Mouse (Mus musculus) urinary bladder, adult 18-20 months (tissue): ENCODE results near the gene Tspan2.

ENCODE experiments used
- DNase-seq, 2 experiments: peaks; one replicate each; pipeline ENCODE4 v3.0.0; 2022; ENCODE audit warnings: low spot score in 2 of 2, mixed read lengths in 2 of 2

Tspan2 gene

GRCm38 (mm10) chr3:102735031-102735558, 766 bp downstream of the Tspan2 start:
- peak in 1 of 2 experiments; percentile 48 for DNase-seq

DNA sequence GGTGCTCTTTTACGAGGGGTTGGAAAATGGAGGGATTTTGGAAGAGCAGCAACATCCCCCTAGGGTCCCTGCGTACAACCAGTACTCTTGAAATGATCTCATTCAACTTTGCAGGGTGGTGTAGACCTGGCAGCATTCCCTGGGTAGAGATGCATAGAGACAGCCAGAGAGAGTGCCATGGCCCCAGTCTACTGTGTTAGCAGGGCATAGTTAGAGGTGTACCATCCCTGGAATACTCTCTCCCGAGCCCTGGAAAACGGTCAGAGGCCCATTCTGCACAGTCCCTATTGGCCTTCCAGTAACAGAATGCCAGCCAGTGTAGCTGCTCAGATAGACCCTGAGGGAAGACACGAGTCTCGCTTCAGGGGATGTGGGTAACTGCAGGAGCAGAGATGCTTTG, 1.3 kb downstream of the Tspan2 start:
- DNase-seq: no peak

DNA sequence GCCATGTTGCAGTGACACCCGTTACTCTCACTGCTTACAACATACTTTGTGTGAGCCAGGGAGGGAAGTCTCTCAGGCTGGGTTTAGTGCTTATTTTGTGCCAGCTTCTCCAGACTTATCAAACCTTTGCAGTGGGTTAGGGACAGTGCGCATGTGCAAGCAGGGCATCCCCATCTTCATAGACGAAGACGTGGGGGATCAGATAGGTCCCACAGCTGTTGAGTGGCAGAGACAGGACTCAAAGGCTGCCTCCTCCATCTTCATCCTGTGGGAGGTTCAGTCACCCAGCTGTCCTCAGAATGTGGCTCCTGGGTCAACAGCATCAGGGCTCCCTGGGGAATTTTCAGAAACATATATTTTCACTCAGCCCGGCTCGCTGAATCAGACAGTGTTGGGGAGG, 2.1 kb downstream of the Tspan2 start:
- DNase-seq: no peak

- no peak for DNase-seq
Observed at GRCm38 (mm10) chr3:102737106-102737505, 2.8 kb downstream of the Tspan2 start.

- no peak for DNase-seq
Observed at GRCm38 (mm10) chr3:102738161-102738901, 4.0 kb downstream of the Tspan2 start.

DNA sequence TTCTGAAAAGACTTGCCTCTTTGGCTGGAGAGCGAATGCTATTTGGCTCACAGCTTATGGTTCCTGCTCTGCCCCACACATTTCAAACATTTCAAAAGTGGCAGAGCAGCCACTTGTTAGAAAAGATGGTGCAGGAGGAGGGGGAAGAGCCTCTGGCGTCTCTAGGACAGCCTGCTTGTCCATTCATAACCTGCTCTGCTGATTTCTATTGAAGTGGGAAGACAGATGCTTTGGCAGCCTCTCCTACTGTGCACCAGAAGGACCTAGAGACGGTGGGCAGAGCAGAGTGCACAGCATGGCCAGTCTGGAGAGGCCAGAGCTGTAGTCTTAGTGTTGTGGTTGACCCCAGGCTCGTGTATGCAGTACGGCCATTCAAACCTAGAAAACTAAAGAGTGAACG, 4.6 kb downstream of the Tspan2 start:
- no peak for DNase-seq

- DNase-seq: no peak
Observed at GRCm38 (mm10) chr3:102742725-102743124, 8.4 kb downstream of the Tspan2 start.

GRCm38 (mm10) chr3:102743202-102743601, 8.9 kb downstream of the Tspan2 start:
- DNase-seq: no peak

DNA sequence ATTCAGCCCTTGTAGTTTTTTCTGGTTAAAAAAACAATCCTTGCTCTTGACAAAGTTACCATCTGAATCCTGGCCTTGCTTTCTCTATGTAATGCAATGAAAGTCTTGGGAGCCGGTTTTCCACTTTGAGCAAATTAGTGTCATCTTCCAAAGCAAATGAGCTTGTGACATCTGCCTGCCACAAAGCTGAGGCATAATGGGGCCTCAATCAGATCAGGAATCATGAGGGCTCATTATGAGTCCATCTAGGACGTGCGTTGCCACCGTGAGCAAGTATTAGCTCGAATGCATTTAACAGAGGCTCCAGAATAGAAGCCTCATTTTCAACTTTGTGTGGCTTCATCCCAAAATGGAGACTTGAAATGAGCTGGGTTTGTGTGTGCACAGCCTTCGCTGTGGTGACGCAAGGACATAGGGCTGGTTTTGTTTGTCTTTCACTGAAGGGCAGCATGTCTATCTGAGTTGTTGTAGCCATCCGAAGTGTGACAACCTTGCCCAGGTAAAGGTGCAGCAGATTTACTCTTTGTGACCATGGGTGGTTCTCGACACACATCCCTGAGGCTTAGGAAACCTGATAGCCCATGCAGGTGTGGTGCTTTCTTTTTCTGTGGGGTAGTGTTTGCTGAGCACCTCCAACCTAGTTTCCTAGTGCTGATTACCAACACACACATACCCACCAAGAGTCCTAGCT, 9.6 kb downstream of the Tspan2 start:
- no peak for DNase-seq

DNA sequence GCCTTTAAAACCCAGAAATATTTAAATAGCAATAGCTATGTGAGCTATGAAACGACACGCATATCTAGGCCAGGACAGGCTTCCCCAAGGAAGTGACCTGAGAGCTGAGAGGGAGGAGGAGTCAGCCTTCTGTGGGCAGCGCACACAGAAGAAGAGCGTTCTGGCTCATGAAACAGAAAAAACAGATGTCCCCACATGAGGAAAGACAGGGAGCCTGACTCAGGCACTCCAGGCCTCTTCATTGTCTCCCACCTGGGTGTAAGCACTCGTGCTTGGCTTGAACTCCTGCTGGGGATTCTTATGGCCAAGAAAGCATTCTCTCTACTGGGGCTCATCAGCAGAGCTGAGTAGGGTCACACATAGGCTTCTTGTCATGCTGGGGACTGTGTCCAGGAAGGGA, 10.3 kb downstream of the Tspan2 start:
- no peak for DNase-seq

DNA sequence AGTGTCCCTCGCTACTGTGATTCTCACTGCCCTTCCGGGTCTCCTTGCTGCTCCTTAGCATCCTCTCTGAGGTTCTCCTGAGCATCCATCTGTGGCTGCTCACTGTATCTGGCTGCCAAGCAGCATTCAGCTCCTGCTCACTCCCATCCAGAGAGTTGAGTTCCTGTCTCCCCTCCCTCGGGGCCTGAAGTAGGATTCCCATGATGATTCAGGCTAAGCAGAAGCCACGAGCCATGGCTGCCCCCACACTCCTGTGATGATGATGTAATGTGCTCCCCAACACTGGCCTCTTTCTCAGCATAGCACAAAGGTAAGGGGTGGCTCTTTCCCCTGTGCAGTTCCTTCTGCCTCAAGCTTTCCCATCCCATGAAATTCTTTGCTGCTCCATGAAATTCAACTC, 11.8 kb downstream of the Tspan2 start:
- no peak for DNase-seq

- DNase-seq: no peak
Observed at GRCm38 (mm10) chr3:102748038-102748437, 13.7 kb downstream of the Tspan2 start.

GRCm38 (mm10) chr3:102748686-102749085, 14.4 kb downstream of the Tspan2 start:
- DNase-seq: no peak

GRCm38 (mm10) chr3:102751136-102751535, 16.8 kb downstream of the Tspan2 start:
- no peak for DNase-seq

GRCm38 (mm10) chr3:102751536-102751935, 17.2 kb downstream of the Tspan2 start:
- DNase-seq: no peak

- no peak for DNase-seq
Observed at GRCm38 (mm10) chr3:102752053-102752452, 17.7 kb downstream of the Tspan2 start.

DNA sequence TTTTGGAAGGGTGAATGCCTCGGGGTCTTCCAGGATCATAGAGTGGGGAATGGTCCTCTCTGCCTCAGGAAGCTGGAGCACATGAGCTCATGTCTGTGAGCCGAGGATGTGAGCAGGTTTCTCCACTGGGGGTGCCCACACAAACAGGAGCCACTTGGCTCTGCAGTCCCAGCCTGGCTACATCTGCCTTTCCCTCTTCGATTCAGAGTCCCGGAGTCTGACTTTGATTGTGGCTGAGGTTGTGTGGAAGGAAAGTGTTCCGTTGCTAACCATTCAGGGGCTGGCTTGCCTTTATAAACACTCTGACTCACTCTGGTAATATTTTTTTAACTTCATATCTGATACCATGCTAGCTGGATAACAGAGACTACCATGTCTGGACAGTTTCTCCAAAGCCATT, 18.1 kb downstream of the Tspan2 start:
- no peak for DNase-seq

- no peak for DNase-seq
Observed at GRCm38 (mm10) chr3:102755801-102756200, 21.5 kb downstream of the Tspan2 start.

GRCm38 (mm10) chr3:102757019-102757418, 22.7 kb downstream of the Tspan2 start:
- DNase-seq: no peak

- DNase-seq: no peak
Observed at GRCm38 (mm10) chr3:102760236-102760635, 25.9 kb downstream of the Tspan2 start.

GRCm38 (mm10) chr3:102762388-102762787, 28.1 kb downstream of the Tspan2 start:
- no peak for DNase-seq

- no peak for DNase-seq
Observed at GRCm38 (mm10) chr3:102763713-102764400, 29.5 kb downstream of the Tspan2 start.

GRCm38 (mm10) chr3:102764850-102765249, 30.5 kb downstream of the Tspan2 start:
- no peak for DNase-seq
